Mouse (Mus musculus) ES-CJ7 (cell line): Measurements from ENCODE around the gene Sall1.

ENCODE experiments used
- DNase-seq: peaks from one replicate; pipeline ENCODE4 v3.0.0; 2011; ENCODE audit warnings: low read depth, low spot score

Sall1 gene

DNA sequence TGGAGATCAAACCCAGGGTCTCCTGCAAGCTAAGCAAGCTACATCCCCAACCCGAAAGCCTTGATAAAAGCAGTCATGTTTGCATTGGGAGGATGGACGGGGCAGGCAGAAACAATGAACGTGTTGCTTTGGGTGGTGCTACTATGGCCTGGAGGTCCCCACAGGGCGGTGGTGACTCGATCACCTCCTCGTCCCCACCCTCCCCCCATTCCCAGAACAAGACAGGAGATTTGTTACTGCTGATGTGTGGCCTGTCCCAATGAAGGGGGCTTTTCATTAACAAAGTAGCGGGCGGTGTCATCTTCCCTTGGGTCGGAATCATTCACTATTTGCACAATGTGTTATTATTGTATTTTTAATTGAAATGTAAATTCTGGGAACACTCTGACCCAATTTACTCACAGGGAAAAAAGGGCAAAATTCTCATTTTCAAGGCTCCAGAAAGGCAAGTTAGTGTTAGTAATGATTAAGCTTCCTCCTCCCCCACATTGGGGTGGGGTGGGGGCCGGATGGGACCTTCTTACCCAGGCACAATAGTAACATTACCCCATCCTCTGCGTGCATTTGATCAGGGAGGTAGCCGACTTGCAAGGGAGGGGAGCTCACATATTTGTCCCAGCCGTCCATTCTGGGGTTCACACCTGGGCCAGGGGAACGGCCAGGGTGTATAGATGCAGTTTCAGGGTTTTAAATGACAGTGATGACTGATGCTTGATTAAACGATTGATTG, 52.0 kb downstream of the Sall1 start:
- DNase-seq: peak; percentile 96

DNA sequence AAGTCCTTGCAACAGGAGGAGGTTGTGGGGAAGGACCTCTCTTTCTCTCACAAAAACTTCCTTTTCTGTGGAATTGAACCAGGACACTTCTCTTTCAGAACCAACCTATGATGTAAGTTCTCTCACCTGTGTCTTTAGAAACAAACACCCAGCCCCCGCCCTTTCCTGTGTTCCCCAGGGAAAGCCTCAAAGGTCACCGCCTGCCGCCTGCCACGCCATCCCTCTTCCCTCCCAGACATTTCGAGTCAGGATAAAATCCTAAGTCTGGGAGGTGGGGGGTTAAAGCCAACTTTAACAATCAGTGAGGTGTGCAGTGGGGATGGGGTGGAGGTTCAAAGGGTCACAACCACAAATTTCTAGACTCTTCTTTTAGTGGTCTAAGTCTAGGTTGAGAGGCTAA, 52.8 kb downstream of the Sall1 start:
- DNase-seq: peak; percentile 91

DNA sequence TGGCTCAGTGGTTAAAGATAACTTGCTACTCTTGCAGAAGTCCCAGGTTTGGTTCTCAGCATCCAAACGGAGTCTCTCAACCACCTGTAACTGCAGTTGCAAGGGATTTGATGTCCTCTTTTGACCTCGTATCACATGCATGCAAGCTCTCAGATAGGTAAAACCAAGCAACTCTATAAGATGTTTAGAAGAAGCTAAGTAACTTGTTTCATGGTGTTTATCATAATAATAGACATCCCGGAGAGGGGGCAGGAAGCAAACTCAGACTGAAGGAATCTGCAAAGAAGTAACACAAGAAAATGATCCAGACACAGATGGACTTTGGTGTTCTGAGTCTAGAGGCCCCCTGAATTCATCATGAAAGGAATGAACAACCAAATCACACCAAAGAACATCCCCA, 55.0 kb downstream of the Sall1 start:
- peak; percentile 63 for DNase-seq

GRCm38 (mm10) chr8:88983468-88983867, 60.5 kb downstream of the Sall1 start:
- no peak for DNase-seq
